Mouse (Mus musculus): Measurements from ENCODE around the gene Tspear. TPM values are rescaled to one million over a fixed set of nuclear protein-coding genes. Genes with fewer than 3 reads are reported as not detected.
"Not testable (repeated sequence)": the region's sequence is repeated elsewhere in the genome, so short reads cannot be mapped to it uniquely, and the experiment has no call there.

Tspear gene
- total and polyA plus RNA-seq, 3 experiments = 1.8 to 3.8 TPM; not detected in 1

- no peak for TF ChIP-seq SMC3 (IDR thresholded peaks at IDR 0.05; ENCODE audit: low read depth, low read length)
- no peak for TF ChIP-seq ZC3H11A (IDR thresholded peaks at IDR 0.05; ENCODE audit: low read depth, low read length)
- TF ChIP-seq CHD1 (IDR thresholded peaks at IDR 0.05; ENCODE audit: low read depth, low read length) = no peak
These were observed 108.6 kb downstream of the Tspear start, which contains the start of gene Gm9639 (continued) for GRCm38 (mm10) chr10:77794976-77795375.

DNA sequence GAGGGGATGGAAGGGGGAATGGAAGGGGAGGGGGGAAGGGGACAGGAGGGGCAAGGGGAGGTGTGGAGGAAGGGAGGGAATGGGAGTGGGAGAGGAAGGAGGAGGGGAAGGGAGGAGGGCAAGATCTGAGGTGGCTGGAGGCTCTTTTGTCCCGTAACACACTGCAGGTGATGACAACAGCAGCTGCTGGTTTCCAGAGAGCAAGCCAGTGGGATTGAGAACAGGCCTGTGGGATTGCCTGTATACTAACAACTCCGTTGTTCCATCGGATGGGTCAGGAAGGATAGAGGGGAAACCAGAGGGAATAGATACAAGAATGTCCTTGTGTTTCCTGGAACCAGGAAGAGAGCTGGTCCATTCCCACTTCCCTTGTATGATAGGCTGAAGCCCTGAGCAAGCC is 111.3 kb downstream of the Tspear start:
- Histone ChIP-seq H3K27ac (ENCODE audit: control insufficient read depth, low read depth, low read length) (no peak overlapping the region), H3K36me3 (ENCODE audit: control insufficient read depth in 1 of 2, insufficient read depth in 2 of 2, low read length in 2 of 2) (no peaks in the 10 kb centered on the region), H3K4me1 (ENCODE audit: control insufficient read depth in 1 of 2, insufficient read depth in 2 of 2, low read length in 2 of 2) (no peaks in the 10 kb centered on the region), H3K9me3 (replicated peaks; ENCODE audit: insufficient read depth, low read length) (no peaks in the 10 kb centered on the region), H3K9ac (ENCODE audit: control insufficient read depth, low read depth, low read length, poor library complexity, severe bottlenecking) (no peak overlapping the region), H3K27me3 (ENCODE audit: control insufficient read depth in 1 of 2, insufficient read depth in 2 of 2, low read length in 2 of 2) (peaks cover 0 to 6% of the 10 kb centered on the region in 2 experiments), H3K79me2 (ENCODE audit: control insufficient read depth, insufficient read depth, low read length, poor library complexity) (no peaks in the 10 kb centered on the region), H3K4me3 (ENCODE audit: control insufficient read depth in 1 of 2, insufficient read depth in 1 of 2, low read depth in 2 of 2, low read length in 2 of 2) (no peak overlapping the region)
- TF ChIP-seq MYC (IDR thresholded peaks at IDR 0.05; ENCODE audit: low read depth, low read length) (no peak), MAFK (IDR thresholded peaks at IDR 0.05; ENCODE audit: borderline replicate concordance, low read depth, low read length) (no peak), NELFE (IDR thresholded peaks at IDR 0.05; ENCODE audit: low read depth, low read length) (no peak), CHD2 (IDR thresholded peaks at IDR 0.05; ENCODE audit: low read length) (no peak), SMC3 (IDR thresholded peaks at IDR 0.05; ENCODE audit: low read depth, low read length) (no peak), GATA1 (IDR thresholded peaks at IDR 0.05; ENCODE audit: low read depth, low read length) (no peak), ZMIZ1 (IDR thresholded peaks at IDR 0.05; ENCODE audit: low read depth, low read length) (no peak), ELF1 (IDR thresholded peaks at IDR 0.05; ENCODE audit: low read depth, low read length) (no peak), POLR2AphosphoS2 (IDR thresholded peaks at IDR 0.05; ENCODE audit: low read length) (no peak)
- no peak for DNase-seq (ENCODE audit: low read depth, low spot score)

DNA sequence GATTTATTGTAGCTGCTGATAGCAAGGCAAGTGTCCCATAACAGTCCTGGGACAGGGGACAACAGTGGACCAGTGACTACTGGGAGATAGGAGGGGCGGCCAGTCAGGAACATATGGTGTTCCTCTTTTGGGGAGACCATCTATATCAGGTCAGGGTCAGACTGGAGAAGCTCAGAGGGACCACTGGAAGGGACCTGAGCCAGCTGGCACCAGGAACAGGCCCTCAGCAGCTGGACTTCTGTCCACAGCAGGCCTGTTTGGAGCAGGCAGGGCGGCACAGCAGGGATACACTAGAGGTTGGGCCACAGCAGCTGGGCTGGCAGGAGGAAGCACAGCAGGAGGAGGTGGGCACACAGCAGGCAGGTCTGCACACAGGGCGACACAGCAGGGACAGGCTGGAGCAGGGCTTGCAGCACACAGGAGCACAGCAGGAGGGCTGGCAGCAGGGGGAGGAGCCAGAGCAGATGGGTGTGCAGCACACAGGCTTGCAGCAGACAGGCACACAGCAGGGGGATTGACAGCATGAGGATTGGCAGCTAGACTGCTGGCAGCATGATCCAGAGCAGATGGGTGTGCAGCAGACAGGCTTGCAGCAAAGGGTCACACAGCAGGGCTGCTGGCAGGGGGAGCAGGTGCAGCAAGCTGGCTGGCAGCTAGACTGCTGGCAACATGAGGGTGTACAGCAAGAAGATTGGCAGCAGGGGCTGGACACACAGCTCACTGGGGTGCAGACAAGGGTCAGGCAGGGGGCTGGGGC is 112.0 kb downstream of the Tspear start:
- not testable (repeated sequence) for H3K36me3 ChIP-seq (ENCODE audit: control insufficient read depth in 1 of 2, insufficient read depth in 2 of 2, low read length in 2 of 2); H3K9me3 ChIP-seq (replicated peaks; ENCODE audit: insufficient read depth, low read length); H3K27ac ChIP-seq (ENCODE audit: control insufficient read depth, low read depth, low read length); DNase-seq (ENCODE audit: low read depth, low spot score); H3K4me3 ChIP-seq (ENCODE audit: control insufficient read depth in 1 of 2, insufficient read depth in 1 of 2, low read depth in 2 of 2, low read length in 2 of 2); H3K9ac ChIP-seq (ENCODE audit: control insufficient read depth, low read depth, low read length, poor library complexity, severe bottlenecking); H3K27me3 ChIP-seq (ENCODE audit: control insufficient read depth in 1 of 2, insufficient read depth in 2 of 2, low read length in 2 of 2); H3K4me1 ChIP-seq (ENCODE audit: control insufficient read depth in 1 of 2, insufficient read depth in 2 of 2, low read length in 2 of 2); H3K79me2 ChIP-seq (ENCODE audit: control insufficient read depth, insufficient read depth, low read length, poor library complexity)

GRCm38 (mm10) chr10:77798921-77799508 is 112.6 kb downstream of the Tspear start, which contains the start of gene Gm19668:
TSS of gene Gm19668 (minus strand) at chr10:77799133.
- no peak for DNase-seq (ENCODE audit: low read depth, low spot score)
- Histone ChIP-seq H3K36me3 (ENCODE audit: control insufficient read depth in 1 of 2, insufficient read depth in 2 of 2, low read length in 2 of 2) (no peaks in the 10 kb centered on the region), H3K79me2 (ENCODE audit: control insufficient read depth, insufficient read depth, low read length, poor library complexity) (no peaks in the 10 kb centered on the region), H3K9ac (ENCODE audit: control insufficient read depth, low read depth, low read length, poor library complexity, severe bottlenecking) (no peak within 1 kb of the TSS), H3K4me3 (ENCODE audit: control insufficient read depth in 1 of 2, insufficient read depth in 1 of 2, low read depth in 2 of 2, low read length in 2 of 2) (no peak within 1 kb of the TSS), H3K4me1 (ENCODE audit: control insufficient read depth in 1 of 2, insufficient read depth in 2 of 2, low read length in 2 of 2) (no peaks in the 10 kb centered on the region), H3K27me3 (ENCODE audit: control insufficient read depth in 1 of 2, insufficient read depth in 2 of 2, low read length in 2 of 2) (peaks cover 5 to 8% of the 10 kb centered on the region in 2 experiments), H3K27ac (ENCODE audit: control insufficient read depth, low read depth, low read length) (no peak within 1 kb of the TSS), H3K9me3 (replicated peaks; ENCODE audit: insufficient read depth, low read length) (no peaks in the 10 kb centered on the region)
- TF ChIP-seq POLR2A (IDR thresholded peaks at IDR 0.05; ENCODE audit: control insufficient read depth in 1 of 2, insufficient read depth in 1 of 2, low read depth in 1 of 2, low read length in 2 of 2, poor library complexity in 1 of 2) (no peak), KAT2A (conservative IDR thresholded peaks at IDR 0.05; ENCODE audit: low read depth, low read length) (no peak), RCOR1 (IDR thresholded peaks at IDR 0.05; ENCODE audit: low read depth, low read length) (no peak), CTCF (IDR thresholded peaks at IDR 0.05 in 2 of 3, conservative IDR thresholded peaks at IDR 0.05 in 1 of 3; ENCODE audit: control insufficient read depth in 1 of 3, insufficient read depth in 1 of 3, low read depth in 2 of 3, low read length in 3 of 3, poor library complexity in 1 of 3, severe bottlenecking in 1 of 3) (no peak), MYC (IDR thresholded peaks at IDR 0.05; ENCODE audit: low read depth, low read length) (no peak), ZC3H11A (IDR thresholded peaks at IDR 0.05; ENCODE audit: low read depth, low read length) (no peak), GATA1 (IDR thresholded peaks at IDR 0.05; ENCODE audit: low read depth, low read length) (no peak), E2F4 (IDR thresholded peaks at IDR 0.05; ENCODE audit: borderline replicate concordance, low read depth, low read length) (no peak), POLR2AphosphoS5 (IDR thresholded peaks at IDR 0.05; ENCODE audit: borderline replicate concordance, low read depth, low read length) (no peak), TCF12 (IDR thresholded peaks at IDR 0.05; ENCODE audit: low read depth, low read length) (no peak), RAD21 (IDR thresholded peaks at IDR 0.05; ENCODE audit: low read depth, low read length) (no peak)
